Mouse (Mus musculus) splenic B cell, adult 2 months (primary cell): ENCODE results near the gene Prf1.

Experiments
- DNase-seq: peaks from one replicate; pipeline ENCODE4 v3.0.0-alpha.2; 2011; ENCODE audit warnings: low read depth, low spot score
- H3K27me3 ChIP-seq: 2 replicates; pipeline ENCODE4 v1.6.1; 2012; ENCODE audit warnings: mild to moderate bottlenecking, low read length, moderate library complexity, mixed read lengths; ENCODE audit not compliant: control insufficient read depth, poor library complexity, insufficient read depth, severe bottlenecking
- H3K36me3 ChIP-seq: 2 replicates; pipeline ENCODE4 v1.6.1; 2012; ENCODE audit warnings: mild to moderate bottlenecking, low read length, moderate library complexity, mixed read lengths; ENCODE audit not compliant: control insufficient read depth, poor library complexity, insufficient read depth, severe bottlenecking

Prf1 gene

DNA sequence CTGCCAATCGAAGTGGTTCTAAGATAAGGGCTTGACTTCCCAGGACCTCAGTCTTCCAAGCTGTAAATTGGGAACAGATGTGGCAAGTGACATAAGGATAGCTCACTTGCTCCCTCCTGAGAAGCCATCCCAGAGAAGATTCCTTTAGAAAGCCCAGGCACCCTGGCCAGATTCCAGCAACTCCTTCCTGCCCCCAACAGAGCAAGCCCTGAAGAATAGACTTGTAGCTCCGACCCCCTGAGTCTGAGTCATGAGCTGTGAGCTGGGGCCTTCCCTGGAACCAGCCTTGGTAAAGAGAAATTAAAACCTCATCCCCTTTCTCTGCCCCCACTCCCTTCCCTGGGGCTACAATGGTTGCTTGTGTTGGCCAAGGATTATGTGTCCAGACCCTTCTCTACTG, 23.1 kb upstream of the Prf1 start:
- H3K36me3 ChIP-seq, result no peaks in the 10 kb centered on the region
- no peak for DNase-seq
- H3K27me3 ChIP-seq, result 0 out of 2 replicates have a peak, but pooled peaks cover 2% of the 10 kb centered on the region

DNA sequence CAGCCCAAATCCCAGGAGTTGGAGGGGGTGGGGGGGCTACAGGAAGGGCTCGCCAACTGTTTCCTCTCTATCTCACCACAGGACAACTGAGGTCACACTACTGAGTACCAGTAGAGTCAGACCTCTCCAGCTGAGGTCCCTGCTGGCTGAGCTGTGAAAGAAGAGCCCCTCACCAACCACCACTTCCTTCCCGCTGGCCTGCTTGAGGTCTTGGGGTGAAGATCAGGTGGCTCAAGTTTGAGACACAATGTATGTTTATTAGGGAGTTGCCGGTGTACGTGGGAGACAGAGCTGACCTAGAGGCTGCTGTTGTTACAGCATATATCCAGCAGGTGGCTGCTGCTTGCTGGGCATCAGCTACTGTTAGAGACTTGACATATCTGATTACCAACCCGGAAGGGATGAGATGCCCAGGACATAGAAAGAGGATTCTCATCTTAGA, 21.9 kb upstream of the Prf1 start:
- Histone ChIP-seq H3K27me3 (0 out of 2 replicates have a peak, but pooled peaks cover 2% of the 10 kb centered on the region), H3K36me3 (no peaks in the 10 kb centered on the region)
- DNase-seq, result peak; percentile 47

DNA sequence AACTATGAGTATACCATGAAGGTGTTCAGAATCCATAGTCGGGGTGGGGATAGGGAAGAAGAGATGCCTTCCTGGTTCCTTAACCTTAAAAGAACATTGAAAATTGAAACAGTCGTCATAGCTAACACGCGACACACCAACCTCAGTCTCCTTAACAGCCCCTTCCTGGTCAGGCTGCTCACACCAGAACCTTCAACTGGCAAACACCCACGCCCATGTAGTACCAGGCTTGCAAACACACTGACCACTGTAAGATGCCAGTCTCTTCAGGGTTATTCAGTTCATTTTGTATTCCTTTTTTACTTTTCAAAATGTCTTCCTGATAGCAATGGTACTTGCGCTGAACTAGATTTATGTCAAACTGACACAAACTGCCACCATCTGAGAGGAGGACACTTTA, 20.6 kb upstream of the Prf1 start:
- Histone ChIP-seq H3K27me3 (no peaks in the 10 kb centered on the region), H3K36me3 (no peaks in the 10 kb centered on the region)
- DNase-seq, result no peak

DNA sequence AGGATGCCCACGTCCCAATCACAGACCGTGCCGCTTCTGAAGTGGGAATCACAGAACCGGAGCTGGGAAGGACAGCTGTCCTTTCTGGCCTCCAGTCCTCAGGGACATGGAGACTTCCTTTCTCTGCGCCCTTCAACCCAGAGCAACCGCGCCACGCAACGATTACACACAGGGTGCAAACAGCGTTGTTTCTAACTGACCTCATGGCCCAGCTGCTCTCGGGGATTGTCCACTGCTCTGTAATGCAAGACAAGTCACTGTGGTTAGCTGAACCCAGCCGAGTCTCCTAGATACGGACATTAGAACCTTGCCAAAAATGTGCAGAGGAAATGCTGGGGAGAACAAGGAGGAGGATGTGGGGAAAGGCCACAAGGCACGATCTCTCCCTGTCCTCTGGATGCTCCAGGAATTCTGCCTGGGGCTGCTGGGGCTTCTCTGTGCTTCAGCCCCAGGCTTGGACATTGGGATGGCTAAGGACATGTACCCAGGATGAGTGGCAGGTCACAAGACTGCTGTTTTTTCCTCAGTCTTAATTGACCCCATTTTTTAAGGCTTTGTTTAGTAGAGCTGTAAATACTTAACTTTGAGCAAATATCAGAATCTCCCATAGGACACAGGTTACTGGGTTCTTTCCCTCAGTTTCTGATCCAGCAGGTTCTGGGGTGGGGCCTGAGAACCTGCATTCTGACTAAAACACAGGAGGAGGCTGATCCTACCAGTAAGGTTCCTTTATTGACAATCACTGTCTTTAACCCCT, 19.5 kb upstream of the Prf1 start:
- DNase-seq, result no peak
- H3K27me3 ChIP-seq, result no peaks in the 10 kb centered on the region
- H3K36me3 ChIP-seq, result no peaks in the 10 kb centered on the region

DNA sequence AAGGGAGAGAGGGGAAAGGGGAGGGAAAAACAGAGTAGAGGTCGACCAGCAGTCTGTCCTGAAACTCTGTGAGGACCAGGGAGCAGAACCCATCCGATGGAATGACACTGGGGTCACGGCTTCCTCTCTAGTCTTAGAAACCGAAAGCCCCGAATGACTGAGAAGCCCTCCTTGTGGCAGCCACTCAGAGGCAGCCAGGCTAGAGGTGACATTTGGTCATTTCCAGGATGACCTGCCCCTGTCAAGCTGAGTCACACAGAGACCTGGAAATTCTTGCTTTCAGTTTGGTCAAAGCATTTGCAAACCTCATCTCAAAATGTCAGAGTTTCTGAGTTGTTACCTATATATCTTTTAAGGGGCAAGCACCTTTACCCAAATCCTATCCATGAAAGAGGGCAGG, 16.5 kb upstream of the Prf1 start:
- no peak for DNase-seq
- Histone ChIP-seq H3K36me3 (no peaks in the 10 kb centered on the region), H3K27me3 (no peaks in the 10 kb centered on the region)

DNA sequence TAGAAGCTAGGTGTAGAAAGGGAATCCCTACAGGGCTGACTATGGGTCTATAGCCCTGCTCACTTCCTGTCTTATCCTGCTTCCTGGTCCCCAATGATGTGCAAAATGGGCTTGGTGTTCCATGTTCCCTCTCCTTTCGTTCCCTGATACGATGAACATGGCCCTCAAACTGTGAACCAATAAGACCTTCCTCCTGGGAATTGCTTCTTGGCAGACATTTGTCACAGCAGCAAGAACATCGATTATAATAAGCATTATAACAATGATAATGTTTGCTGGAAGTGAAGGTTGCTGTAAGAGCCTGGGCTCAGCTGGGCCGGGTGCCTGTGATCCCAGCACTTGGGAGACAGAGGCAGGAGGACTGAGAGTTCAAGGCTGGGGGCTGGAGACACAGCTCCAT, 13.3 kb upstream of the Prf1 start:
- no peaks in the 10 kb centered on the region for H3K27me3 ChIP-seq
- DNase-seq, result no peak
- no peaks in the 10 kb centered on the region for H3K36me3 ChIP-seq

DNA sequence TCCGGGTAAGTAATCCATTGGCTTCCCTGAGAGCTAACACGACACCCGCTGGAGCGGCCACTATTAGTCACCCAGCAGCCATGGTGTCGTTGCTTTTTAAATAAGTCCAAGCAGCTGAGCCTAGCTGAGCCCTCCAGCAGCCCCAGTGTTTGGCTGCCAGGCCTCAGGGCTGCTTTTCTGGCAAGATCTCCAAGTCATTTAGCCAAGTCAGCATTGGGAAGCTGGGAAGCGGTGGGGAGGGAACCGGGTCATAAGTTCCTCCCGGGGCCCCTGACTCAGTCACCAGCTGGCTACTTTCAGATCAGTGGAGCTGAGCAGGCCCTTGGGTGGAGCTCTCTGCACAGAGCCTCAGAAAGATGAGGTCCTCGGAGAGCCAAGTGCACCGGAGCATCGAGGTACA, 12.4 kb upstream of the Prf1 start:
- no peak for DNase-seq
- H3K27me3 ChIP-seq, result no peaks in the 10 kb centered on the region
- no peaks in the 10 kb centered on the region for H3K36me3 ChIP-seq

DNA sequence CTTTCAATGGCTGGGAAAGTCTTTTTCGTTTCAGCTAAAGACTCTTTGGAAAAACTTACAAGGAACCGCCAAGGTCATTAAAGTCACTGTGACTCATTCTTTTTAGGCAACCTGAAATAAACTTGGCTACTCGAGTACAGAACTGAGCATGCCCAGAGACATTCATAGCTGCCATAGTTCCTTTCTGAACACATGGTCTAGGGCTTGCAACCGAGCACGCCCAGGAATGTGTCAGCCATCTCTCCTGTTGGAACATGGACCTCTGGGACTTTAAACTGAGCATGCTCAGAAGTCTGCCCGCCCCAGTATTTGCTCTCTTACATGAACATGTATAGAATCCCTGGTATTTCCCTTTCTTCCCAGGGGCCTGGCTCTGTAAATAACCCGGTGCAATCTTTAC, 11.4 kb upstream of the Prf1 start:
- Histone ChIP-seq H3K27me3 (no peaks in the 10 kb centered on the region), H3K36me3 (no peaks in the 10 kb centered on the region)
- no peak for DNase-seq

DNA sequence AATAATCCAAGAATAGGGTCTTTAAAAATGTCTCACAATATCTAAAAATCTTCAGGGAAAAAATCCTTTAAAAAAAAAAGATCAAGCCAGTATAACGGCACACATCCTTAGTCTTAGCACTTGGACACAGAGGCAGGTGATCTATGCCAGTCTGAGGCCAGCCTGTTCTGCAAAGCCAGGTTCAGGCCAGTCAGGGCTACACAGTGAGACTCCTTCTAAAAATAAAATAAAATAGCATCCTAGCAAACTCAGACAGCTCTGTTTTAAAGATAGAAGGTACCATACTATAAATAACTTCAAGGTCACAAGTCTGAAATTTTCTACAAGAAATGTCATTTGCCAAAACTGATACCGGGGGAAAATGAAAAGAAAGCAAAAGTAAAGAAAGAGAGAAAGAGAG, 7.6 kb upstream of the Prf1 start:
- no peak for DNase-seq
- H3K27me3 ChIP-seq, result no peaks in the 10 kb centered on the region
- no peaks in the 10 kb centered on the region for H3K36me3 ChIP-seq

DNA sequence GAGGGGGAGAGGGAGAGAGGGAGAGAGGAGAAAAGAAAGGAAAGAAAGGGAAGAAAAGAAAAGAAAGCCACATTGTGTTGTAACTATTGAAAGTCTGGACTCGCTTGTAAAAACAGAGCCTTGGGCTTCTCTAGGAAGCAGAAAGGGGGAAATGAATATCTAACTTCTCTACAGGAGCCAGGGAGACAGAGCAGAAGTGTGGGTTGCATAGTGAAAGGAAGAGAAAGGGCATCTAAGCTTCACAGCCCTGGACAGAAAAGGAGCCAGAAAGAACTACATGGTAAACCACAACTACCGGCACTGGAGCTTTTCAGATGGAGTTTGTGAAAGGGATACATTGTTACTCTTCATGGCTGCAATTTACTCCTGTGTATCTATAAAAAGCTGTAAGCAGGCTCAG, 7.2 kb upstream of the Prf1 start:
- no peaks in the 10 kb centered on the region for H3K27me3 ChIP-seq
- H3K36me3 ChIP-seq, result no peaks in the 10 kb centered on the region
- DNase-seq, result no peak

DNA sequence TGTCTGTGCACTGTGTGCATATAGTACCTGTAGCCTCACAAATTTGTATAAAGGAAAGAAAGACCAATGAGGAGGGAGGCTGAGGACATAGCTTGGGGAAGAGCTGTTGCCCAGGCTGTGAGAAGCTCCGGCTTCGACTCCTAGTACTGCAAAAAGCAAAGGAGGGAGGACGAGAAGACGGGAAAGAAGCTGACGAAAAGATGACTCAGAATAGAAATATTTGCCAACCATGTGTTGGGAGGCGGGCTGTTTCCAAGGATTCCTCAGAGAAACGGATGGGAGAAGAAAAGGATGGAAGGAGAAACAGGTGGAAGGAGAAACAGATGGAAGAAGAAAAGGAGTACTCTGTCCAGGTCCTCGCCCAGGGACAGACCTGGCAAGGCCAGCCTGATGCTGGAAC, 3.4 kb upstream of the Prf1 start:
- DNase-seq, result no peak
- H3K27me3 ChIP-seq, result no peaks in the 10 kb centered on the region
- no peaks in the 10 kb centered on the region for H3K36me3 ChIP-seq

DNA sequence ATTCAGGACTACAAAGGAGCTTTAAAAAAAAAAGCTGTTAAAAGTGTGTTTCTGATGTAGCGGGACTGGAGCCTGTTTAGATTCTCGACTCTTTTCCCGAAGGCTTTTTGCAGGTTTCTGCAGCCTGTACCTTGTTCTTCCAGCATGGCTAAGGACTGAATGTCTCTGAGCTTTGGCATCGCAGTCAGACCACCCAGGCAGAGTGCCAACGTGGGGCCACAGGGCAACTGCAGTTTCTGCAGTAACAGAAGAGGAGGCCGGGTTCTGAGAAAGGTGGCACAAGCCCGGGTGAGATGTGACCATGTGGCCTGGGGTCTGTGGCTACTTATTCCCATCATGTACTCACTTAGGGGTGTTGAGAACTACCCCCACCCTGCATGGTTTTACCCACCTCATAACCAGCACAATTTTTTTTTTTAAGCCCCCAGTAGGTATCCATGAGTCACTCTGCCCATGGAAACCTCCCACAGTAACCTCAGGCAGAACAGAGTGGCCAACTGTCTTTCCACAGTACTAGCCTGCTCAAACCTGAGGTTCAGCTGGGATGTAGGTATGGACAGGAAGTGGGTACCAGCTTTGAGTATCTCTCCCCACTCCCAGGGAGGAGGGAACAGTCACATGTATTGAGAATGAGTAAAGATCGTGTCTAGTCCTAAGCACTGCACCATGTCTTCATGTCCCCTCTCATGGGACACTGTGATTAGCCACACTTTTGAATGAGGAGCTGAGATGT, 754 bp upstream of the Prf1 start:
- Histone ChIP-seq H3K27me3 (no peaks in the 10 kb centered on the region), H3K36me3 (no peaks in the 10 kb centered on the region)
- no peak for DNase-seq

DNA sequence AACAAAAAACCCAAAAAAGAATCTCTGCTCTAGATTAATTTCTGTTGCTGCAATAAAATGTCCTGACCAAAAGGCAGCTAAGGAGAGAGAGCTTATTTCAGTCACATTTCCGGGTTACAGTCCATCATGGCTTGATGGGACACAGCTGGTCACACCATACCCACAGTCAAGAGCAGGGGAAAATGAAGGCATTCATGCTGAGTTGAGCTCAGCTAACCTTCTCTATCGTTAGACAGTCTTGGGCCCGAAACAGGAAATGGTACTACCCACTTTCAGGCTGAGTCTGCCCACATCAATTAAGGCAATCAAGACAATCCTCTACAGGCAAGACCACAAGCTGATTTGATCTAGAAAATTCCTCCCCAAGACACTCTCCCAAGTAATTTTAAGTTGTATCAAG, 3.4 kb downstream of the Prf1 start:
- Histone ChIP-seq H3K27me3 (no peaks in the 10 kb centered on the region), H3K36me3 (no peaks in the 10 kb centered on the region)
- no peak for DNase-seq

DNA sequence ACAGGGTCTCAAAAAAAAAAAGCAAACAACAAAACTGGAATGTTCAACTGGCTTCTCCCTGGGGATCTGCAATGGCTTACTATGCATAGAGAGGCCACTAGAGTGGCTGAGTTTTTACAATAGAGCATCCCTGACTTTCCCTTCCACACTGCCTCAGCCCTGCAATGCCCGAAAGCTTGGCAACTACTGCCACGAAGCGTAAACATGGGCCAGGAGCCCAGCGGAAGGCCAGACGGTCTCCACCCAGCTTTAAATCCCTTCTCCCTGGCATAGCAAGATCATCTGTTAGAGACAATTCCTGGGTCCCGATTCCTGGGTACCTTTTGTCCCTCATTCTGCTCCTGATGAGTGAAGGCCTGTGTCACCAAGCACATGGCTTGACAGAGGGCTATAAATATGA, 6.4 kb downstream of the Prf1 start:
- Histone ChIP-seq H3K36me3 (no peaks in the 10 kb centered on the region), H3K27me3 (no peaks in the 10 kb centered on the region)
- DNase-seq, result no peak

DNA sequence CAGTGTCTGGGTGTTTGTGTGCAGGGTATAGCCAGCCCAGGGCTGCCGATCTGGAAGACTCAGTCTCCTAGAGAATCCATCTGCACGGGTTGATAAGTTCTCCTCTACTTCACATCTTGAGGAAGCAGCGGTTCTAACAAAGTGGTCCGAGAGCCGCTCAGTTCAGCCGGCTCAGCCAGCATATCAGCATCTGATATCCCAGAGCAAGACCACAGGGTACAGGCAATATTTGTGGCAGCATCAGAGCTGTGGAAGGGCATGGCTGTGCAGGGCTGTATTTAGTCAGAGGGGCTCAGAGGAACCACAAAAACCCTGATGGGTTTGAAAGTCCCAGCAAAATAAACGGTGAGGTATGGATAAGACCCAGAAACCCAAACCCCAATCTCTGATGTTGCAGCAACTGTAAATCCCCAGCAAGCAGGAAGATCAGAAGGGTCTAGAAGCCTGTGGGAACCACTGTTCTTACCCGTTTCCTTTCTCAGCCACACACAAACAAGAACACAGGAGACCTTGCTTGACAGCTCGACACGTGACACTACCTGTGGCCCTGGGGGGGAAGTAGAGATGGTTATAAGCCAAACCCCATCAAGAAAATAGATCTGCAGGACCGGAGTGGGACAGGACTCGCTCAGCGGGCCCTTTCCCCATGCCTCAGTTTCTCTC, 8.4 kb downstream of the Prf1 start:
- no peak for DNase-seq
- Histone ChIP-seq H3K27me3 (no peaks in the 10 kb centered on the region), H3K36me3 (no peaks in the 10 kb centered on the region)
